Mouse (Mus musculus): ENCODE measurements at regions not wholly inside any gene's neighbourhood (a gene's known extent, or its start where the extent isn't known, plus 50 kb on each side); places are given as distances from the start of the nearest gene placed in this dataset.
A peak's percentile ranks its signal among the peaks of the same experiment; 100 is the strongest.

DNA sequence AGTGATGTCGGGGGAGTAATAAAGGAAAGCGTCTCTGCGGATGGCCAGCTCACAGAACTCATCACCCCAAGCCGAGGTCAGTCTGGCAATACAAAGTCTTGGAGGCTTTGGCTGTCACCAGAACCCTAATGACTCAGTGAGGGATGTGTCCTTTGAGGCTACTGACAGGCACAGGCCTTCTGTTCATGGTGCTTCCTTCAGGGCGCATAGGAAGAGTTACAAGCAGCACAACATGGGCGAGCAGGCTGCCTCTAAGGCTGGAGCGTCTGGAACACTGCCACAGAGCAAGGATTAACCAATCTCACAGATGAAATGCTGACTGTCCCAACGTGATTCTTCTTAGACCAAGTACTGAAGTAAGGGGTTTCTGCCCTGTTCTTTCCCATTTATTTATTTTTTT lies 55.4 kb upstream of the Kdm7a start:
- TF ChIP-seq POLR2A (IDR thresholded peaks at IDR 0.05; ENCODE audit: extremely low read depth, insufficient read depth, low read length) (no peak), CTCF (IDR thresholded peaks at IDR 0.05; ENCODE audit: extremely low read depth, insufficient read depth, low read length) (no peak)
- H3K4me3 ChIP-seq (ENCODE audit: insufficient read depth, low read length): no peak overlapping the region
- H3K4me1 ChIP-seq (ENCODE audit: control insufficient read depth, insufficient read depth, low read length): no peaks in the 10 kb centered on the region
- no peak overlapping the region for H3K27ac ChIP-seq (ENCODE audit: insufficient read depth, low read length)

DNA sequence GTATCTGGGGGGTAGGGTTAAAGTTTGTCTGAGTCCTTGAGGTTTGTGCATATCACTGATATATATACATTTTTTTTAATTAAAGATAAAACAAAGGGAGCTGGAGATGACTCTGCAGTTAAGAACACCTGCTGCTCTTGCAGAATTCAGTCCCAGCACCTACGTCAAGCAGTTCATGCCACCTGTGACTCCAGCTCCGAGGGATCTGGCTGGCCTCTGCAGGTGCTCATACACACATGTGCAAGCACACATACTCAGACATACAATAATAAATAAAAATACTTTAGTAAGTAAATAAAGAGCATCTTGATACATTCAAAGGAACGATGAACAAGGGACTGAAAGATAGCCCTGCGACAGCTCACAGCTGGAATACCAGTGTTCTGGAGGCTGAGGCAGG lies 53.9 kb upstream of the Kdm7a start:
- Histone ChIP-seq H3K4me3 (ENCODE audit: insufficient read depth, low read length) (no peak overlapping the region), H3K4me1 (ENCODE audit: control insufficient read depth, insufficient read depth, low read length) (no peaks in the 10 kb centered on the region), H3K27ac (ENCODE audit: insufficient read depth, low read length) (no peak overlapping the region)
- TF ChIP-seq POLR2A (IDR thresholded peaks at IDR 0.05; ENCODE audit: extremely low read depth, insufficient read depth, low read length) (no peak), CTCF (IDR thresholded peaks at IDR 0.05; ENCODE audit: extremely low read depth, insufficient read depth, low read length) (no peak)

DNA sequence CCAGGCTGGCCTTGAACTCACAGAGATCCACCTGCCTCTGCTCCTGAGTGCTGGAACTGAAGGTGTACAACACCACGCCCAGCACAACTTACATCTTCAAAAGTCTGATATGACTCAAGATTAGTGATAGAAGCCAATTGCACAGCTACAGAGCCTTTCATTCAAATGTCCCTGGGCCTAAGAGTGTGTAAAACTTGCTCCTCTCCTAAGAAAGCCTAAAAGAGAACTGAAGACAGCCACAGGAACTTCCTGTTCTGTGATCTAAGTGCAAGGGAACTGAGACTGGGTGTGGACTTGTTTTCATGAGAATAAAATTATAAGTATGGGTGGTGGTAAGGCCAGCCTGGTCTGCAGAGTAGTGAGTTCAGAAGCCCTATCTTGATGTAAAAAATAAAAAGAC lies 52.5 kb upstream of the Kdm7a start:
- H3K4me1 ChIP-seq (ENCODE audit: control insufficient read depth, insufficient read depth, low read length): no peaks in the 10 kb centered on the region
- no peak overlapping the region for H3K27ac ChIP-seq (ENCODE audit: insufficient read depth, low read length)
- no peak overlapping the region for H3K4me3 ChIP-seq (ENCODE audit: insufficient read depth, low read length)
- no peak for TF ChIP-seq CTCF (IDR thresholded peaks at IDR 0.05; ENCODE audit: extremely low read depth, insufficient read depth, low read length)
- TF ChIP-seq POLR2A (IDR thresholded peaks at IDR 0.05; ENCODE audit: extremely low read depth, insufficient read depth, low read length): no peak

DNA sequence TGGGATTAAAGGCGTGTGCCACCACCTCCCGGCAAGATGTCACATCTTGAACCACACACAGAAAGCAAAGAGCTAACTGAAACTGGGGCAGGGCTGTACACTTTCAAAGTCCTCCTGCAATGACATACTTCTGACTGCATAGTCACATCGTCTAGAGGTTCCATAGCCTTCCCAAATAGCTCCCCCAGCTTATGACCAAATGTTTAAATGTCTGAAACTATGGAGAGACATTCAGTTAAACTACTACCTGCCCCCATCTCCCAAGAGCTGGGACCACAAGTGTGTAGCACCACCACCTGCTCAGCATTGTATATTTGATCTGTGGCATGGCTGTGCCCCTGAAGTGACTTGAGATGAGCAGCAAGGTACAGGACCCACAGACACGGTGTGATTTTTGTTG lies 52.1 kb upstream of the Kdm7a start:
- Histone ChIP-seq H3K4me1 (ENCODE audit: control insufficient read depth, insufficient read depth, low read length) (no peaks in the 10 kb centered on the region), H3K27ac (ENCODE audit: insufficient read depth, low read length) (no peak overlapping the region), H3K4me3 (ENCODE audit: insufficient read depth, low read length) (no peak overlapping the region)
- TF ChIP-seq POLR2A (IDR thresholded peaks at IDR 0.05; ENCODE audit: extremely low read depth, insufficient read depth, low read length) (no peak), CTCF (IDR thresholded peaks at IDR 0.05; ENCODE audit: extremely low read depth, insufficient read depth, low read length) (no peak)

DNA sequence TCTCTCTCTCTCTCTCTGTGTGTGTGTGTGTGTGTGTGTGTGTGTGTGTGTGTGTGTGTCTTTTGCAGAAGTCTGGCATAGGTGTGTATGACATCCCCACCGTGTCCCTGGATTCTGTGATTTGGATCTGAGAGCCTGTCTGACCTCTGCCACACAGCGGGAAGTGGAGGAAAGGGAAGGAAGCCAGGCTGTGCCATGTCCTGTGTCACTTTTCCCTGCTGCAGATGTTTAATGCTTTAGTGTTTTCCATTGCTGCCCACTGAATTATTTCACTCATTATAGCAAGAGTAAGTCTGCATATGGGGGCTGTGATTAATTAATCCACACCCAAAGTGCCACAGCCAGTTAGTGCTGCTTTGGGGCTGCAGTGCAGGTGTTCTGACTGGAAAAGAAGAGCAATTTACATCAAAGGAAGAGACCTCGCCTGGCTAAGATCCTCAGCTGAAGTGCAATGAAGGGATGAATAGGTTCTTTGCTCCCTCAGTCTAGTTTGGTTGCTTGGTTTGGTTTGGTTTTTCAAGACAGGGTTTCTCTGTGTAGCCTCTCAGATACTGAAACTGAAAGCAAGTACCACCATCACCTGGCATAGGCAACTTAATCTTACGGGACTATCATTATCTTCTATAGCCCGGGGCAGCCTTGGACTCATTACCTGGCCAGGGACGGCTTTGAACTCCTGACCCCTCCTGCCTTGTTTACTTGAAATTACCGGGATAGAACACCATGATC lies 51.2 kb upstream of the Kdm7a start:
- TF ChIP-seq CTCF (IDR thresholded peaks at IDR 0.05; ENCODE audit: extremely low read depth, insufficient read depth, low read length) (no peak), POLR2A (IDR thresholded peaks at IDR 0.05; ENCODE audit: extremely low read depth, insufficient read depth, low read length) (no peak)
- H3K4me3 ChIP-seq (ENCODE audit: insufficient read depth, low read length): no peak overlapping the region; the same call in 1 of the 2 replicates
- H3K4me1 ChIP-seq (ENCODE audit: control insufficient read depth, insufficient read depth, low read length): no peaks in the 10 kb centered on the region
- no peak overlapping the region for H3K27ac ChIP-seq (ENCODE audit: insufficient read depth, low read length)

- Histone ChIP-seq H3K27ac (ENCODE audit: insufficient read depth, low read length) (no peak overlapping the region), H3K4me1 (ENCODE audit: control insufficient read depth, insufficient read depth, low read length) (no peaks in the 10 kb centered on the region), H3K4me3 (ENCODE audit: insufficient read depth, low read length) (peak overlapping the region; percentile 59)
- TF ChIP-seq CTCF (IDR thresholded peaks at IDR 0.05; ENCODE audit: extremely low read depth, insufficient read depth, low read length) (no peak), POLR2A (IDR thresholded peaks at IDR 0.05; ENCODE audit: extremely low read depth, insufficient read depth, low read length) (no peak)
Measured at GRCm38 (mm10) chr6:39257111-39257571, 50.6 kb upstream of the Kdm7a start.

- TF ChIP-seq CTCF (IDR thresholded peaks at IDR 0.05; ENCODE audit: extremely low read depth, insufficient read depth, low read length) (no peak), POLR2A (IDR thresholded peaks at IDR 0.05; ENCODE audit: extremely low read depth, insufficient read depth, low read length) (no peak)
- Histone ChIP-seq H3K4me3 (ENCODE audit: insufficient read depth, low read length) (peak overlapping the region; percentile 59), H3K4me1 (ENCODE audit: control insufficient read depth, insufficient read depth, low read length) (no peaks in the 10 kb centered on the region), H3K27ac (ENCODE audit: insufficient read depth, low read length) (no peak overlapping the region)
Measured at GRCm38 (mm10) chr6:39256304-39257103, 49.9 kb upstream of the Kdm7a start.

All from cortical plate, adult 2 months (tissue).